Mouse (Mus musculus): ENCODE measurements around the gene Dyrk2.
A peak's percentile ranks its signal among the peaks of the same experiment; 100 is the strongest.

Dyrk2 gene

GRCm38 (mm10) chr10:118846991-118847545 is 22.9 kb downstream of the Dyrk2 start:
- DNase-seq (ENCODE audit: low spot score): no peak

- DNase-seq (ENCODE audit: low spot score): no peak
Observed at GRCm38 (mm10) chr10:118840598-118840997, 29.4 kb downstream of the Dyrk2 start.

GRCm38 (mm10) chr10:118839343-118840141 is 30.5 kb downstream of the Dyrk2 start:
- no peak for DNase-seq (ENCODE audit: low spot score)

- no peak for DNase-seq (ENCODE audit: low spot score)
Observed at GRCm38 (mm10) chr10:118837636-118838035, 32.4 kb downstream of the Dyrk2 start.

- no peak for DNase-seq (ENCODE audit: low spot score)
Observed at GRCm38 (mm10) chr10:118831190-118831589, 38.8 kb downstream of the Dyrk2 start.

GRCm38 (mm10) chr10:118829641-118830040 is 40.4 kb downstream of the Dyrk2 start:
- no peak for DNase-seq (ENCODE audit: low spot score)

GRCm38 (mm10) chr10:118827116-118827515 is 42.9 kb downstream of the Dyrk2 start:
- no peak for DNase-seq (ENCODE audit: low spot score)

- no peak for DNase-seq (ENCODE audit: low spot score)
Observed at GRCm38 (mm10) chr10:118824830-118825229, 45.2 kb downstream of the Dyrk2 start.

GRCm38 (mm10) chr10:118820901-118821300 is 49.1 kb downstream of the Dyrk2 start:
- peak; percentile 39 for DNase-seq (ENCODE audit: low spot score)

GRCm38 (mm10) chr10:118819846-118820245 is 50.2 kb downstream of the Dyrk2 start:
- DNase-seq (ENCODE audit: low spot score): no peak

GRCm38 (mm10) chr10:118817089-118817488 is 52.9 kb downstream of the Dyrk2 start:
- DNase-seq (ENCODE audit: low spot score): no peak

- DNase-seq (ENCODE audit: low spot score): no peak
Observed at GRCm38 (mm10) chr10:118811945-118812344, 58.1 kb downstream of the Dyrk2 start.

GRCm38 (mm10) chr10:118810908-118811711 is 58.9 kb downstream of the Dyrk2 start:
- DNase-seq (ENCODE audit: low spot score): no peak
